Mouse (Mus musculus) neural tube, embryonic 14.5 days (tissue): ENCODE results near the gene Kcnc1. TPM values are rescaled to one million over a fixed set of nuclear protein-coding genes. Genes with fewer than 3 reads are reported as not detected.

Experiments
- ATAC-seq: fragments of 200-750 bp; cut with Nextera tagmentation; 2 replicates; pipeline ENCODE4 v1.8.0; 2017; ENCODE audit warnings: low read depth, mild to moderate bottlenecking, moderate TSS enrichment, moderate library complexity
- H3K27ac ChIP-seq: fragments of 300-500 bp; sonication (generic); 2 replicates; pipeline ENCODE4 v1.5.1; 2014; ENCODE audit warnings: low read depth, mild to moderate bottlenecking, control low read depth, low read length, moderate library complexity, mixed read lengths
- H3K27me3 ChIP-seq: fragments of 300-500 bp; sonication (generic); 2 replicates; pipeline ENCODE4 v1.6.1; 2014; ENCODE audit warnings: low read length; ENCODE audit not compliant: control insufficient read depth, insufficient read depth
- H3K36me3 ChIP-seq: fragments of 300-500 bp; sonication (generic); 2 replicates; pipeline ENCODE4 v1.6.1; 2014; ENCODE audit warnings: low read length, mixed read lengths; ENCODE audit not compliant: control insufficient read depth, insufficient read depth
- H3K4me1 ChIP-seq: fragments of 300-500 bp; sonication (generic); 2 replicates; pipeline ENCODE4 v1.6.1; 2014; ENCODE audit warnings: low read length; ENCODE audit not compliant: control insufficient read depth, insufficient read depth
- H3K4me2 ChIP-seq: fragments of 300-500 bp; sonication (generic); 2 replicates; pipeline ENCODE4 v1.6.1; 2014; ENCODE audit warnings: mild to moderate bottlenecking, low read depth, low read length, control low read depth
- H3K4me3 ChIP-seq: fragments of 300-500 bp; sonication (generic); 2 replicates; pipeline ENCODE4 v1.5.1; 2014; ENCODE audit warnings: low read depth, low read length, control low read depth, mixed read lengths
- H3K9ac ChIP-seq: fragments of 300-500 bp; sonication (generic); replicated peaks from 2 replicates; pipeline ENCODE4 v1.6.1; 2014; ENCODE audit warnings: low read depth, mild to moderate bottlenecking, control low read depth, low read length, mixed read lengths
- H3K9me3 ChIP-seq: fragments of 300-500 bp; sonication (generic); 2 replicates; pipeline ENCODE4 v1.6.1; 2016; ENCODE audit warnings: low read length; ENCODE audit not compliant: control insufficient read depth
- WGBS: fragments of 180-500 bp; shearing (Covaris S2); extraction: QIAGEN DNeasy Blood & Tissue Kit; methylation state at CpG from one replicate; pipeline ENCODE4 v1.1.7; 2014; 5-methylcytosine and 5-hydroxymethylcytosine counted together
- polyA plus RNA-seq: library from polyadenylated mRNA; unstranded; fragments of >200 nt; fragmentation: Nextera tagmentation; extraction: Ambion mirVana; gene quantifications from 2 replicates; pipeline ENCODE4 v1.2.1, GENCODE M21; 2014

The Kcnc1 gene
- polyA plus RNA-seq, 1 experiment from 2014 or later: 20.5 TPM

- no peak overlapping the region for H3K4me3 ChIP-seq
- no peak for ATAC-seq
- no peaks in the 10 kb centered on the region for H3K36me3 ChIP-seq
- H3K4me2 ChIP-seq: no peak overlapping the region
- no peaks in the 10 kb centered on the region for H3K27me3 ChIP-seq
- H3K9me3 ChIP-seq: no peaks in the 10 kb centered on the region
- 78% methylated on average over 5 of the region's 5 CpGs for WGBS
- H3K9ac ChIP-seq: no peak overlapping the region
- H3K27ac ChIP-seq: no peak overlapping the region
- H3K4me1 ChIP-seq: peaks cover 5% of the 10 kb centered on the region; the same call in 1 of the 2 replicates
Measured at GRCm38 (mm10) chr7:46486761-46487160, 90.5 kb downstream of the Kcnc1 start.

- H3K27me3 ChIP-seq: no peaks in the 10 kb centered on the region
- H3K9ac ChIP-seq: no peak overlapping the region
- H3K36me3 ChIP-seq: no peaks in the 10 kb centered on the region
- H3K27ac ChIP-seq: no peak overlapping the region
- ATAC-seq: no peak
- no peak overlapping the region for H3K4me2 ChIP-seq
- no peaks in the 10 kb centered on the region for H3K9me3 ChIP-seq
- 49% methylated on average over 4 of the region's 4 CpGs for WGBS
- no peak overlapping the region for H3K4me3 ChIP-seq
- H3K4me1 ChIP-seq: peaks cover 4% of the 10 kb centered on the region; the same call in 1 of the 2 replicates
Measured at GRCm38 (mm10) chr7:46487354-46487753, 91.1 kb downstream of the Kcnc1 start.

Other genes starting within 250 kb of the Kcnc1 start
- gene Abcc8, start 216.5 kb upstream of the Kcnc1 start, polyA plus RNA-seq: 12.4 and 15.7 TPM in 2 replicates
- gene Ush1c, start 158.0 kb upstream of the Kcnc1 start, polyA plus RNA-seq: 1.3 and 1.6 TPM in 2 replicates
- not detected in 2 replicates for gene Otog, start 155.5 kb upstream of the Kcnc1 start, polyA plus RNA-seq
- gene Myod1, start 20.0 kb upstream of the Kcnc1 start, polyA plus RNA-seq: 0.24 TPM in 1 of 2 replicates, not detected in the other
- gene Sergef, start 243.3 kb downstream of the Kcnc1 start, polyA plus RNA-seq: 35.8 and 46.3 TPM in 2 replicates